Mouse (Mus musculus) liver, embryonic 14.5 days (tissue): ENCODE measurements around the gene Col2a1. TPM values are rescaled to one million over a fixed set of nuclear protein-coding genes. Genes with fewer than 3 reads are reported as not detected.

Experiments used
- ATAC-seq: fragments of 200-750 bp; cut with Nextera tagmentation; 2 replicates; pipeline ENCODE4 v1.8.0; 2017; ENCODE audit warnings: moderate number of reproducible peaks, mild to moderate bottlenecking, moderate library complexity; ENCODE audit not compliant: insufficient read depth
- DNase-seq, 3 experiments: peaks; one replicate each; pipeline ENCODE4 v3.0.0-alpha.2; 2012 to 2013; ENCODE audit warnings: low read depth in 3 of 3, low spot score in 3 of 3
- H3K27ac ChIP-seq: fragments of 300-500 bp; sonication (generic); 2 replicates; pipeline ENCODE4 v1.5.1; 2014; ENCODE audit warnings: moderate library complexity, mild to moderate bottlenecking, control low read depth, inconsistent platforms
- H3K27me3 ChIP-seq: fragments of 300-500 bp; sonication (generic); 2 replicates; pipeline ENCODE4 v1.6.1; 2014; ENCODE audit warnings: mild to moderate bottlenecking, low read length, moderate library complexity; ENCODE audit not compliant: control insufficient read depth, insufficient read depth
- H3K36me3 ChIP-seq: fragments of 300-500 bp; sonication (generic); replicated peaks from 2 replicates; pipeline ENCODE4 v1.6.1; 2014; ENCODE audit warnings: low read depth; ENCODE audit not compliant: control insufficient read depth, insufficient read depth
- H3K4me1 ChIP-seq, 2 experiments: fragments of 200-500 bp in 1 of 2; fragments of 300-500 bp in 1 of 2; sonication (generic) in 1 of 2; replicated peaks; 2 replicates each; pipeline ENCODE4 v1.6.1; 2012 to 2014; ENCODE audit warnings: antibody characterized with exemption in 1 of 2, inconsistent platforms in 1 of 2, low read length in 1 of 2; ENCODE audit not compliant: control insufficient read depth in 2 of 2, insufficient read depth in 2 of 2
- H3K4me2 ChIP-seq: fragments of 300-500 bp; sonication (generic); 2 replicates; pipeline ENCODE4 v1.6.1; 2014; ENCODE audit warnings: low read depth, mild to moderate bottlenecking, control low read depth, moderate library complexity
- H3K4me3 ChIP-seq, 2 experiments: fragments of 200-500 bp in 1 of 2; fragments of 300-500 bp in 1 of 2; sonication (generic) in 1 of 2; 2 replicates each; pipeline ENCODE4 v1.5.1; 2012 to 2014; ENCODE audit warnings: low read depth in 2 of 2, low read length in 2 of 2, mild to moderate bottlenecking in 2 of 2, control low read depth in 1 of 2, inconsistent platforms in 1 of 2, moderate library complexity in 1 of 2; ENCODE audit not compliant: insufficient read depth in 1 of 2
- H3K9ac ChIP-seq: fragments of 300-500 bp; sonication (generic); replicated peaks from 2 replicates; pipeline ENCODE4 v1.6.1; 2014; ENCODE audit warnings: mild to moderate bottlenecking, control low read depth, moderate library complexity
- H3K9me3 ChIP-seq: fragments of 300-500 bp; sonication (generic); 2 replicates; pipeline ENCODE4 v1.6.1; 2016; ENCODE audit warnings: low read length, mixed read lengths; ENCODE audit not compliant: control insufficient read depth
- CTCF ChIP-seq: IDR thresholded peaks from 2 replicates; pipeline ENCODE4 v1.5.1; 2016; ENCODE audit warnings: antibody characterized with exemption, low read depth, control low read depth
- EP300 ChIP-seq: IDR thresholded peaks from 2 replicates; pipeline ENCODE4 v1.6.1; 2016; ENCODE audit warnings: antibody characterized with exemption, low read depth
- WGBS: fragments of 180-500 bp; shearing (Covaris S2); extraction: QIAGEN DNeasy Blood & Tissue Kit; methylation state at CpG from one replicate; pipeline ENCODE4 v1.1.7; 2014; ENCODE audit not compliant: insufficient replicate concordance; 5-methylcytosine and 5-hydroxymethylcytosine counted together
- polyA plus RNA-seq, 2 experiments: library from polyadenylated mRNA; depleted of rRNA in 1 of 2; stranded (reverse) in 1 of 2; unstranded in 1 of 2; fragments of >200 nt; fragmentation: Nextera tagmentation in 1 of 2; extraction: Ambion mirVana in 1 of 2; gene quantifications; 2 replicates each; pipeline versions ENCODE4 v1.2.1 to v1.2.3; 2012 to 2014

The Col2a1 gene
- polyA plus RNA-seq, 2 experiments = 0.04 to 0.56 TPM

DNA sequence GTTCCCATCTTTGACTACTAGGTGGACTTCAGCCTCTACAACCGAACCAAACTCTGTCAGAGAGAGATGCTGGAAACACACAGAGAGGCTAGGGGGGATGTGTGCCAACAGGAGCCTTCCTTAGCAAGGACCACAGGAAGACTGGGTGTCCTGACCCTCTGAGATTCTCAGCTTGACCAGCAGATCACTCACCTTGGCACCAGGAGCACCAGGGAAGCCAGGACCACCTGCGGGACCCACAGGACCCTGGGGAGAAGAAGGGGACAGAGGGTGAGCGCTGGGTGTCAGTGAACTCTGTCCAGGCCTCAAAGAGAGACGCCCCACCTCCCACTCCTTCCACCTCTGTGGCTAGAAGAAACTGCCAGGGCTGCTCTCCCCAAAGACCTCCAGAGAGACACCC lies 13.8 kb downstream of the Col2a1 start:
- no peaks in the 10 kb centered on the region for H3K36me3 ChIP-seq
- H3K27ac ChIP-seq = no peak overlapping the region
- H3K4me2 ChIP-seq = no peak overlapping the region
- WGBS = 30% methylated on average over 4 of the region's 4 CpGs
- DNase-seq (no peak), ATAC-seq (no peak)
- H3K9ac ChIP-seq = no peak overlapping the region
- no peaks in the 10 kb centered on the region for H3K9me3 ChIP-seq
- peaks cover 0 to 9% of the 10 kb centered on the region in 2 experiments; a peak in 1 of 4 replicates for H3K4me1 ChIP-seq
- no peaks in the 10 kb centered on the region for H3K27me3 ChIP-seq
- no peak overlapping the region for H3K4me3 ChIP-seq
- no peak for TF ChIP-seq CTCF
- no peak for TF ChIP-seq EP300

DNA sequence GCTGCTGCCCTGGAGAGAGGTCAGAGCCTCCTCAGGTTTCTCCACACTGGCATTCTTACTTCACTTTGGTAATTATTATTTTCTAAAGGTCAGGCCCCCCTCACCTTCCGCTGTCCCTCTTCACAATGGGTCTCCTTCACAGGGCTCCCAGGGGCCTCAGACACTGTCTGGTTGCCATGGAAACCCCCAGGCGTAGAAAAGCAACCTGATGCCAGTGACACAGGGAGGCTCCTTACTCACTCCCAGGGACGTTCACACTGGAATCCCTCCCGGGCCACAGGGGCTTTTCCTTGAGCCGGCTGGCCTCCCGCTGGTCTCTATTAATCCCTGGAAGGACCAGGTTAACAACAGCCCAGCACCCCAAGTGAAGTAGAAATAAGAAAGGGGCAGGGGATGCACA lies 14.4 kb downstream of the Col2a1 start:
- Histone ChIP-seq H3K4me1 (peaks cover 0 to 9% of the 10 kb centered on the region in 2 experiments; a peak in 1 of 4 replicates), H3K9ac (no peak overlapping the region), H3K4me3 (no peak overlapping the region), H3K36me3 (no peaks in the 10 kb centered on the region), H3K9me3 (no peaks in the 10 kb centered on the region), H3K4me2 (no peak overlapping the region), H3K27me3 (no peaks in the 10 kb centered on the region), H3K27ac (no peak overlapping the region)
- 13% methylated on average over 6 of the region's 6 CpGs for WGBS
- DNase-seq (no peak), ATAC-seq (no peak)
- TF ChIP-seq EP300 = no peak
- no peak for TF ChIP-seq CTCF

DNA sequence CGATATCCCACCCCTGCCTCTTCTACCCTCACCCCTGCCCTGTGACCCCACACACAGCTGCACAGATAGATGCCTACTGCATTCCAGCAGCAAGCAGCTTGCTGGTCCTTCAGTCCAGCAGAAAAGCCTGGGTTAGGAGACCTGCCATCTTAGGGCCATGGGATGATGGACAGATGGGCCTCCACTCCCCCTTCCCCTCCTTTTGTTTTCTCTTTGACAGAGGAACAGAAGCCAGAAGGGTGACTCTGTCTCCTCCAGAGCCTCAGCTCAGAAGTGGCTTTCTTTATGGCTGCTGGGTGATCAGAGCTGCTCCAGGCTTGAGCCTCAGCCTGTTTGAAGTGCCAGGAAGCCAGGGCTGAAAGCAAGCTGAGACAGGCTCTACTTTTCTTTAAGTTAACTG lies 15.0 kb downstream of the Col2a1 start:
- DNase-seq (no peak), ATAC-seq (no peak)
- Histone ChIP-seq H3K36me3 (no peaks in the 10 kb centered on the region), H3K9ac (no peak overlapping the region), H3K9me3 (no peaks in the 10 kb centered on the region), H3K4me1 (peaks cover 0 to 9% of the 10 kb centered on the region in 2 experiments; a peak in 1 of 4 replicates), H3K27ac (no peak overlapping the region), H3K4me2 (no peak overlapping the region), H3K27me3 (no peaks in the 10 kb centered on the region), H3K4me3 (no peak overlapping the region)
- WGBS = 87% methylated on average over 1 of the region's 1 CpGs
- TF ChIP-seq CTCF (no peak), EP300 (no peak)

DNA sequence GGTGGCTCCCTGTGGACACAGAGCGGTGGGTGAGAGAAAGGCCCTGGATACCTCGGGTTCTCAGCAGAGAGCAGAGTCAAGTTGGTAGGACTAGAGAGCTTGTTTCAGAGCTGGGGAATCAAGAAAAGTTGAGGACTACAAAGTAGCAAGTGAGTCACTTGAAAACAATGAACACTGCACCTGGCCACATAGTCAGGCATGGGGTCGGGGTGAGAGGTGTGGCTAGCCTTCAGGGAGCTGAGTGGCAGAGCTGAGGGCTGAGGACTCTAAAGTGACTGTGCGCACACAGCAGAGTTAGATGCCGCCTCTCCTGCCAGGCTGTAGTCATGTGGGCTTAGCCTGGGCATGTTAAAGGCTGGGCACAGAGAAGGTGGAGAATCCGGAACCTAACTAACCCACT lies 22.9 kb downstream of the Col2a1 start:
- no peak overlapping the region for H3K27ac ChIP-seq
- no peaks in the 10 kb centered on the region for H3K27me3 ChIP-seq
- H3K4me3 ChIP-seq = no peak overlapping the region
- WGBS = 62% methylated on average over 6 of the region's 6 CpGs
- DNase-seq (no peak), ATAC-seq (no peak)
- TF ChIP-seq EP300 (no peak), CTCF (no peak)
- no peaks in the 10 kb centered on the region for H3K4me1 ChIP-seq
- no peak overlapping the region for H3K9ac ChIP-seq
- H3K36me3 ChIP-seq = no peaks in the 10 kb centered on the region
- no peaks in the 10 kb centered on the region for H3K9me3 ChIP-seq
- no peak overlapping the region for H3K4me2 ChIP-seq

DNA sequence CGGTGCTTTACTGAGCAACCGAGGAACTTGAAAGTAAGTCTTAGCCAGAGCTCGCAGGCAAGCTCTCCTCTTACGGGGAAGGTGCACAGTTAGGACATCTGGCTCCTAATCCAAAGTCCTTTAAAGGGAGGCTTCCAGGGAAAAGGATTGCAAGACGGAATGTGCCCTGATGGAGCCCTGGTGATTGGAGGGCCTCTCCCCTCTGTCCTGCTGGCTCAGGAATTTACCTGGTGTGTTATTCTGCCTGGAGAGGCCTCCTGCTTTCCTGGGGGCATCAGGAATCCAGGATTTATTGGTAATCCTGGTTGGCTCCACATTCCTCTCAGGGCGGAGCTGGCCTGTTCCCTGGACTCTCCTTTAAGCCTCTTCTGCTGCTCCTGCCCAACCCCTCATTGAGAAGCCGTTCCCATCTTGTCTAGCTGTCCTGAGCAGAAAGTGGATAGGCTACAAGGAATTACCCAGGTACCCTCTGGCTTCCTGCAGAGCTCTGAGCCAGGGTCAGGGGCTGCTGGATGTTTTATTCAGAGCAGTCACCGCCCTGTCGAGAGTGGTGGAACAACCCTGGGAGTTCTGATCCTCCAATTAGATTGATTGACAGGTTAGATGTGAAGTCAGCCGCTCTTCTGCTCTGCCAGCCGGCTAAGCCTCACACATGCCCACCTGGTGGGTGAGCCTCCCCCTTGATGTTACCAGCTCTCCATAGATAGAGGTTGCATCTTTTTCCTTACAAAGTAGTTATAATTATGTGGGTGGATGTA lies 31.1 kb downstream of the Col2a1 start:
- H3K9me3 ChIP-seq = no peaks in the 10 kb centered on the region
- 52% methylated on average over 11 of the region's 11 CpGs for WGBS
- TF ChIP-seq CTCF = no peak
- TF ChIP-seq EP300 = no peak
- no peaks in the 10 kb centered on the region for H3K4me1 ChIP-seq
- no peak overlapping the region for H3K9ac ChIP-seq
- no peaks in the 10 kb centered on the region for H3K27me3 ChIP-seq
- no peak overlapping the region for H3K4me2 ChIP-seq
- no peaks in the 10 kb centered on the region for H3K36me3 ChIP-seq
- ATAC-seq (no peak), DNase-seq (no peak)
- no peak overlapping the region for H3K27ac ChIP-seq
- H3K4me3 ChIP-seq = no peak overlapping the region
